Mouse (Mus musculus) olfactory bulb, adult 2 months (tissue): ENCODE data around the gene Siglec1. TPM values are rescaled to one million over a fixed set of nuclear protein-coding genes. Genes with fewer than 3 reads are reported as not detected.
A peak's percentile ranks its signal among the peaks of the same experiment; 100 is the strongest.
"Not testable (repeated sequence)": the region's sequence is repeated elsewhere in the genome, so short reads cannot be mapped to it uniquely, and the experiment has no call there.

Experiments
- H3K27ac ChIP-seq: fragments of 200-500 bp; 2 replicates; pipeline ENCODE4 v1.5.1; 2012; ENCODE audit warnings: low read depth, low read length; ENCODE audit not compliant: insufficient read depth
- H3K4me1 ChIP-seq: fragments of 200-500 bp; 2 replicates; pipeline ENCODE4 v1.6.1; 2012; ENCODE audit warnings: low read length; ENCODE audit not compliant: control insufficient read depth, insufficient read depth
- H3K4me3 ChIP-seq: fragments of 200-500 bp; 2 replicates; pipeline ENCODE4 v1.5.1; 2012; ENCODE audit warnings: mild to moderate bottlenecking, low read depth, low read length, moderate library complexity; ENCODE audit not compliant: insufficient read depth
- CTCF ChIP-seq: fragments of 200-500 bp; IDR thresholded peaks from 2 replicates; pipeline ENCODE4 v1.5.1; 2012; ENCODE audit warnings: low read depth, mild to moderate bottlenecking, low read length, moderate library complexity; ENCODE audit not compliant: insufficient read depth
- POLR2A ChIP-seq: fragments of 200-500 bp; IDR thresholded peaks from 2 replicates; pipeline ENCODE4 v1.6.1; 2012; ENCODE audit warnings: mild to moderate bottlenecking, low read depth, low read length, moderate library complexity; ENCODE audit not compliant: insufficient read depth
- WGBS: fragments of 180-500 bp; shearing (Covaris S2); methylation state at CpG from one replicate; pipeline ENCODE4 v1.1.7; 2018; 5-methylcytosine and 5-hydroxymethylcytosine counted together
- polyA plus RNA-seq: library from polyadenylated mRNA; stranded (reverse); fragments of >200 nt; gene quantifications from 2 replicates; pipeline ENCODE4 v1.2.4, GENCODE M21; 2012; ENCODE audit warnings: low replicate concordance; ENCODE audit not compliant: missing spikeins, insufficient read depth, insufficient read length

The Siglec1 gene
- polyA plus RNA-seq, 1 experiment = not detected

DNA sequence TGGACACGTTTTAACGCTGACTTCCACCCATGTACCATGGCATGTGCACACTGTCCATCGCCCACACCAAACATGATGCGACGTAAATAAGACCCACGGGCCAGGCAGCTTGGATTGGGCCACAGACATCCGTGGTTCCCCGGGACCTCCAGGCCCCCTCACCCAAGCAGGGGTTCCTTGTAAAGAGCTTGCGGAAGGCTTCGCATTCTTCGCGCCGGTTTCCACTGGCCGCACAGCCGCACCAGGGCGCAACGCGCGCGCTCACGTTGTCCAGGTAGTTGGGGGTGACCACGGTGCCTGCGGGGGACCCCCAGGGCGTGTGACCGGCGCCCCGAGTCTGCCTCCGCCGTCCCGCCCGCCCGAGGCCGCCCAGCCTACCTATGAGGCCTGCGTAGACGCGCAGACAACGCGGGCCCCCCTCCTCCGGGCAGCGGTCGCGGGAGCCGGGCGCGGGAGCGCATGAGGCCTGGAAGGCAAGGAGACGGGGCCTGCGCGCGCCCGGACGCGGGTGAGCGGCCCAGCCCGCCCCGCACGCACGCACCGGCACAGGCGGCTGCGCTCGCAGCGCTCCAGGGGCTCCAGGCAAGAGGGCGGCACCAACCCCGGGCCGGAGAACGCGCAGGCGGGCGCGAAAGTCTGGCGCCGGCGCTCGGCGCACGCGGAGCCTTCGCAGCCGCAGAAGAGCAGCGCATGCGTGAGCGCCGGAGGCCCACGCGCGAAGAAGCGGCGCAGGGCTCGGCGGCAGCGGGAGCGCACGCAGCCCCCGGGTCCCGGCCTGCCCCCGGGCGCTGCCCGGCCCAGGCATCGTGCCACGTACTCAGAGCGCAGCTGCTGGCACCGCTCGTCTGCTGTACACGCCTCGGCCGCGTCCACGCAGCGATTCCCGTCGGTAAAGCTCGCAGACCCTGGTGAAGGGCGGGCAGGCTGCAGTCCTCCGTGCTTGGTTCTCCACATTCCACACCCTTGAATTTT lies 45.4 kb downstream of the Siglec1 start:
- H3K4me3 ChIP-seq = peak overlapping the region; percentile 65
- TF ChIP-seq POLR2A (peak; percentile 73), CTCF (no peak)
- peak overlapping the region; percentile 59 for H3K27ac ChIP-seq
- peaks cover 22% of the 10 kb centered on the region for H3K4me1 ChIP-seq
- 2% methylated on average over 115 of the region's 115 CpGs for WGBS

DNA sequence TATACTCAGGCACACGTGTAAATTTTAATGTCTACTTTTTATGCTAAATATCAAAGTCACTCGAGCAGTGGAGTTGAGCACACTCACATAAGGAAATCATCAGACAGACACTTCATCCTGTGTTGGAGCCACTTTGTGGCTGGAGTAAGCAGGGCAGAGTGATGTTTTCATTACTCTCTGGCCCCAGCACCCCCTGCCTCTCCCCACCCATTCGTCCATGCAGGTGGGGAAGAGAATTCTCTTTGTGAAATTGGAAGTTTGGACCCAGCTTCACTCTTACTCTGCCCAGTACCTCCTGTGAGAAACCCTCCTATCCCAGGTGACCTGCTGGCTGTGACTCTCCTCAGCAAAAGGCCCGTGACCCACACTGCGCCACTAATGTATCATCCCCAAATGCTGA lies 47.9 kb downstream of the Siglec1 start:
- H3K4me1 ChIP-seq = peaks cover 22% of the 10 kb centered on the region
- 92% methylated on average over 5 of the region's 5 CpGs for WGBS
- no peak overlapping the region for H3K27ac ChIP-seq
- TF ChIP-seq CTCF = no peak
- no peak for TF ChIP-seq POLR2A
- no peak overlapping the region for H3K4me3 ChIP-seq

DNA sequence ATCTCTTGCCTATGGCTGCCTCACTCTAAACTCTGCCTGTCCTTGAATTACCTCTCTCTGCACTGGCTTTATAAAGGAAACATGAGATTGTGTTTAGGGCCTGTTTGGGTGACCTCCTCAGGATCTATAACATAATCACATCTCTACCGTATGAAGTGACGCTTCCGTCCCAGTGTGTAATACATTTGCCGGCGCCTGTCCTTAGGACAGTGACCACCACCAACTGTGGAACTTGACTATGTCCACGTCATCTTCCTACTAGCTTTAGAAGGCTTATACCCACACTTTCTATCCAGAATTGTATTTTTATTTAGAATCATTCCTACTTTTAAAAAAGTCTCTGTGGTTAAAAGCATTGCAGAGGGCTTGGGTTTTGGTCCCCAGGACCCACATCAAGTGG lies 48.4 kb downstream of the Siglec1 start:
- Histone ChIP-seq H3K4me3 (no peak overlapping the region), H3K27ac (no peak overlapping the region), H3K4me1 (peaks cover 22% of the 10 kb centered on the region)
- no peak for TF ChIP-seq POLR2A
- TF ChIP-seq CTCF = no peak
- 90% methylated on average over 6 of the region's 6 CpGs for WGBS

DNA sequence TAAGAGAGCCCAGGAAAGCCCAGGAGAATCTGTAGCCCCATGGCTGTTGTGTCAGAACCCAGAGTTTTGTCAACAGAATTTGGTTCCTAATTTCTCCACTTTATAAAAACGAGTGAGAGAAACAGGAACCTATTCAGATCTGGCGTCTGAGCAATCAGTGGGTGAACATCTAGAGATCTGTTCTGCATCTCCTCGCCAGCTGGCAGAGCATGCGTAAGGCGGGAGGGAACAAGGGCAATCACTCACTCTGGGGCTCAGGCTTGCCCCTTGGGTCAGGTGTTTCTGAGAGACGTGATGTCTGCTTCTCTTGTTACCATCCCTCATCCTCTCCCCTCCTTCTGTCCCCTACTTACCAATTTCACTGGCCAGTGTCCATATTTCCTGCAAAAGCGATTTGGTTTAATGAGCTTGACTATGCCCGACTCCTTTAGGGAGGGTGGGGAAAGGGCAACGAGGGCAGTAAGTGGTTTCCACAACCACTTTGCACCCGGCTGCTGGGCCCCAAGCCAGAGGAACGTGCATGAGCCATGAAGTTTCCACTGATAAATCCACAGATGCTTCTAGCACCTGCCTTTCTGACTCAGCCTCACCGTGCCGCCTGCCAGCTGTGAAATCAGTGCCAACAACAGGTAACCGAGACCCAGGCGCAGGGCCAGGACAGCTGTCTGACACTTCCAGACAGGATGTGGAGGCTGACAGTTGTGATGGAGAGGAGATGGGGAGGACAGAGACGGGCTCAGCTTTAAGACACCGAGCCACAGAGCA lies 49.2 kb downstream of the Siglec1 start:
- Histone ChIP-seq H3K4me1 (peaks cover 22% of the 10 kb centered on the region), H3K27ac (0 out of 2 replicates have a peak overlapping the region, but pooled peaks have one; percentile 41), H3K4me3 (no peak overlapping the region)
- WGBS = 40% methylated on average over 17 of the region's 17 CpGs
- TF ChIP-seq CTCF = no peak
- no peak for TF ChIP-seq POLR2A

DNA sequence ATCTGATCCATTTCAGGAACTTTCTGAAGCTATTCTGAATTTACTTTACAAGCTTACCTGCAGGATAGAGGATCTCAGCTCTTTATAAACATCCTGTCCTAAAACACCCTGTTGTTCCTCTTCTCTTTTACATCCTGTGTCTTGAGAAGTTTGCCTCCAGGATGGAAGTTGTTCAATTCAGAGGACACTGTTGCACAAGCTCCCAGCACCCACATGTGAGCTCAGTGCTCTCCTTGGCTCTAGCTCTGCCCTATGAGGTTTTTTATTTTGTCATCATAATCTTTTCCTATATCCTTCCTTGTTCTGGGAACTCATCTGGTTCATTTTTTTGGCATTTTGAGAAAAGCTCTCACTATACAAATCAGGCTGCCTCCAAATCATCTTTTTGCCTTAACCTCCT lies 49.8 kb downstream of the Siglec1 start:
- Histone ChIP-seq H3K4me1 (peaks cover 20% of the 10 kb centered on the region), H3K4me3 (no peak overlapping the region), H3K27ac (no peak overlapping the region)
- TF ChIP-seq CTCF (no peak), POLR2A (no peak)

- Histone ChIP-seq H3K4me3 (no peak overlapping the region), H3K27ac (no peak overlapping the region), H3K4me1 (peaks cover 17% of the 10 kb centered on the region)
- TF ChIP-seq CTCF = no peak
- no peak for TF ChIP-seq POLR2A
- 93% methylated on average over 2 of the region's 2 CpGs for WGBS
These were observed 50.2 kb downstream of the Siglec1 start for GRCm38 (mm10) chr2:131036343-131036742.

DNA sequence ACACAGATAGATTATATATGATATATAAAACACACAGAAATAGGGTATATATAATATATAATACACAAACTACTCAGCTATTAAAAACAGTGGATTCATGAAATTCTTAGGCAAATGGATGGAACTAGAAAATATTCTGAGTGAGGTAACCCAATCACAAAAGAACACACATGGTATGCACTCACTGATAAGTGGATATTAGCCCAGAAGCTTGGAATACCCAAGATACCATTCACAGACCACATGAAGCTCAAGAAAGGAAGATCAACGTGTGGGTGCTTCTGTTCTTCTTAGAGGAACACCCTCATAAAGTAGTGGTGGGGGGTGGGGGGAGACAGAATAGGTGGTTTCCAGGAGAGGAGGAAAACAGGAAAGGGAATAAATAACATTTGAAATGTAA lies 55.2 kb downstream of the Siglec1 start:
- 63% methylated on average over 1 of the region's 1 CpGs for WGBS
- not testable (repeated sequence) for H3K27ac ChIP-seq, H3K4me3 ChIP-seq, H3K4me1 ChIP-seq

GRCm38 (mm10) chr2:131030998-131031397 lies 55.6 kb downstream of the Siglec1 start:
- WGBS = 81% methylated on average over 1 of the region's 1 CpGs
- no peak for TF ChIP-seq CTCF
- TF ChIP-seq POLR2A = no peak

DNA sequence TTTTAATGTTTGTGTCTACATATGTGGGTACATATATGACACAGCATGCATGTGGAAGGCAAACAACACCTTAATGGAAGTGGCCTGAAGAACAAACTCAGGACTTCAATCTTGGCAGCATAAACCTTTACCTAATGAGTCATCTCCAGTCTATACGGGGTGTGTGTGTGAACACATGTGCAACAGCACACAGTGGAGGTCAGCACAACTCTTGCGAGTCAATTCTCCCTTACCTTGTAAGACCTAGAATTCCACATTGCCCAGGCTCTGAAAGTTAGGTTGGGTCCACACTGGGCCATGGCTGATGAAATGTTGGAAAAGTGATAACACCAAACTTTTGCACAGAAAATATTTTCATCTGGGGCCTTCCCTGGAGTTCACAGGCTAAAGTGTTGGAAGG lies 56.0 kb downstream of the Siglec1 start:
- Histone ChIP-seq H3K4me3 (no peak overlapping the region), H3K27ac (no peak overlapping the region), H3K4me1 (peaks cover 7% of the 10 kb centered on the region)
- 96% methylated on average over 2 of the region's 2 CpGs for WGBS
- TF ChIP-seq CTCF (no peak), POLR2A (no peak)

More at GRCm38 (mm10) chr2:131030998-131031397, 55.6 kb downstream of the Siglec1 start:
- Histone ChIP-seq H3K4me1 (peaks cover 7% of the 10 kb centered on the region), H3K4me3 (no peak overlapping the region), H3K27ac (no peak overlapping the region)
